ENCODE assay signal across 8 mouse cellular contexts in the genomic region with DNA sequence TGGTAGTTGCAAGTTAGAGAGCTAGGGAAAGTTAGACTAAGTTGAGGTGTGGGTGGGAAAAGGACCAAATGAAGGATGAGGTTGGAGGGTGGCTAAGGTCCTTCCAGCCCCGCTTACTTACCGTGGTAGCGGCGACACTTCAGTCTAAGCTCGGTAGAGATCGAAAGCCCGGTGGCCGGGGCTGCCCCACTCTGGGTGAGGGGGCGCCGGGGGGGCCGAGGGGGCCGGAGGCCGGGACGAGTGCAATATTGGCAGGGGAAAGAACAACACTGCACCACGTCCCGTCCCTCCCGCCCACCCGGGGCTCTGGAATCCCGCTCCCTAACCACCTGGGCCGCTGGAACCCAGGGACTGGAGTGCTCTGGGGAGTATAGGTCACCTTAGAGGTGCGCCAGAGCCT. TPM values are rescaled to one million over a fixed set of nuclear protein-coding genes. Genes with fewer than 3 reads are reported as not detected.
DNase-seq lines count a peak whose midpoint lies in the region; ATAC-seq and TF ChIP-seq lines count a peak whose summit lies in the region.

Gene Mtx1, minus strand, starts transcription at position 189 of the 400 bp plus-strand sequence.

- no peak for DNase-seq in frontal cortex, adult 2 months (ENCODE audit: extremely low spot score in 1 of 2, low spot score in 1 of 2)
- no peak for DNase-seq in ES-E14 (ENCODE audit: low read depth, low spot score)
- DNase-seq in forebrain, embryonic 14.5 days (ENCODE audit: low spot score) = no peak
- no peak for DNase-seq in liver, embryonic 13.5 days
- no peak for DNase-seq in right cerebral cortex, adult 18-20 months
- no peak for DNase-seq in spleen, postnatal 14 days (ENCODE audit: low spot score in 2 of 2)

- H3K4me2 ChIP-seq in forebrain, embryonic 14.5 days (ENCODE audit: low read length) = peak within 1 kb of the TSS; percentile 72
- H3K4me2 ChIP-seq in hindbrain, embryonic 12.5 days (replicated peaks) = peak within 1 kb of the TSS; percentile 70
- peak within 1 kb of the TSS; percentile 61 for H3K4me2 ChIP-seq in liver, embryonic 13.5 days

- in situ Hi-C loops in ES-E14 (cut with MboI; ENCODE audit: low sequenced_read_pairs in 2 of 2, unreplicated experiment in 2 of 2) = no loop called here

- no peaks in the 10 kb centered on the region for H3K9me3 ChIP-seq in ES-E14 (ENCODE audit: control insufficient read depth, insufficient read depth, low read depth, low read length)
- H3K9me3 ChIP-seq in forebrain, embryonic 14.5 days (replicated peaks; ENCODE audit: control insufficient read depth, low read length) = no peaks in the 10 kb centered on the region
- no peaks in the 10 kb centered on the region for H3K9me3 ChIP-seq in hindbrain, embryonic 12.5 days (replicated peaks)
- no peaks in the 10 kb centered on the region for H3K9me3 ChIP-seq in liver, embryonic 13.5 days (replicated peaks)

- WGBS in forebrain, embryonic 14.5 days = under 1% methylated on average over 21 of the region's 21 CpGs
- 2% methylated on average over 21 of the region's 21 CpGs for WGBS in hindbrain, embryonic 12.5 days
- 11% methylated on average over 21 of the region's 21 CpGs for WGBS in liver, embryonic 13.5 days (ENCODE audit: insufficient replicate concordance)

- peak within 1 kb of the TSS; percentile 58 to 77 for H3K4me3 ChIP-seq in ES-E14 (ENCODE audit: insufficient read depth in 1 of 2, low read depth in 1 of 2, low read length in 2 of 2, poor library complexity in 1 of 2, severe bottlenecking in 1 of 2)
- H3K4me3 ChIP-seq in forebrain, embryonic 14.5 days (ENCODE audit: low read depth, low read length) = peak within 1 kb of the TSS; percentile 62
- peak within 1 kb of the TSS; percentile 49 for H3K4me3 ChIP-seq in hindbrain, embryonic 12.5 days
- H3K4me3 ChIP-seq in liver, embryonic 13.5 days (replicated peaks) = peak within 1 kb of the TSS; percentile 51

- ATAC-seq in frontal cortex, adult (ENCODE audit: low TSS enrichment) = no peak
- no peak; the same call in 1 of the 2 replicates for ATAC-seq in forebrain, embryonic 14.5 days
- ATAC-seq in hindbrain, embryonic 12.5 days (ENCODE audit: low FRiP score) = peak; percentile 5
- ATAC-seq in liver, embryonic 13.5 days (ENCODE audit: low read depth) = no peak

- 0 out of 2 replicates have a peak, but pooled peaks cover 6% of the 10 kb centered on the region for H3K36me3 ChIP-seq in ES-E14 (ENCODE audit: control insufficient read depth, insufficient read depth, low read length, poor library complexity, severe bottlenecking)
- H3K36me3 ChIP-seq in forebrain, embryonic 14.5 days (ENCODE audit: control insufficient read depth, insufficient read depth, low read length) = peaks cover 27% of the 10 kb centered on the region
- peaks cover 20% of the 10 kb centered on the region; the same call in 1 of the 2 replicates for H3K36me3 ChIP-seq in hindbrain, embryonic 12.5 days
- no peaks in the 10 kb centered on the region for H3K36me3 ChIP-seq in liver, embryonic 13.5 days

- H3K27me3 ChIP-seq in forebrain, embryonic 14.5 days (replicated peaks; ENCODE audit: control insufficient read depth, insufficient read depth, low read length) = no peaks in the 10 kb centered on the region
- H3K27me3 ChIP-seq in hindbrain, embryonic 12.5 days = no peaks in the 10 kb centered on the region; the same call in 1 of the 2 replicates
- H3K27me3 ChIP-seq in liver, embryonic 13.5 days = peaks cover 89% of the 10 kb centered on the region

- H3K9ac ChIP-seq in ES-E14 (ENCODE audit: insufficient read depth, low read depth, low read length, poor library complexity, severe bottlenecking) = peak within 1 kb of the TSS; percentile 54
- H3K9ac ChIP-seq in forebrain, embryonic 14.5 days (ENCODE audit: low read length) = peak within 1 kb of the TSS; percentile 85
- peak within 1 kb of the TSS; percentile 76 for H3K9ac ChIP-seq in hindbrain, embryonic 12.5 days
- H3K9ac ChIP-seq in liver, embryonic 13.5 days = peak within 1 kb of the TSS; percentile 26; the same call in 1 of the 2 replicates

- peaks cover 13 to 37% of the 10 kb centered on the region in 2 experiments for H3K4me1 ChIP-seq in ES-E14 (ENCODE audit: control insufficient read depth in 2 of 2, insufficient read depth in 2 of 2, low read length in 2 of 2, poor library complexity in 1 of 2)
- peaks cover 45% of the 10 kb centered on the region for H3K4me1 ChIP-seq in forebrain, embryonic 14.5 days (ENCODE audit: control insufficient read depth, insufficient read depth, low read length)
- peaks cover 60% of the 10 kb centered on the region for H3K4me1 ChIP-seq in hindbrain, embryonic 12.5 days
- H3K4me1 ChIP-seq in liver, embryonic 13.5 days (replicated peaks) = peaks cover 27% of the 10 kb centered on the region

- peak within 1 kb of the TSS; percentile 69 for H3K27ac ChIP-seq in ES-E14 (ENCODE audit: insufficient read depth, low read depth, low read length, poor library complexity, severe bottlenecking)
- H3K27ac ChIP-seq in forebrain, embryonic 14.5 days (ENCODE audit: low read depth, low read length) = peak within 1 kb of the TSS; percentile 94
- H3K27ac ChIP-seq in hindbrain, embryonic 12.5 days = peak within 1 kb of the TSS; percentile 88
- no peak within 1 kb of the TSS for H3K27ac ChIP-seq in liver, embryonic 13.5 days

TF ChIP-seq in ES-E14, 5 proteins besides CTCF, POLR2A, EP300 and RAD21:
- TF ChIP-seq HCFC1 (IDR thresholded peaks at IDR 0.05; ENCODE audit: borderline replicate concordance, insufficient read depth, low read length) = no peak; the same call in 1 of the 2 replicates
- TF ChIP-seq ZNF384 (IDR thresholded peaks at IDR 0.05; ENCODE audit: low read depth, low read length) = no peak
- no peak for TF ChIP-seq MAFK (IDR thresholded peaks at IDR 0.05; ENCODE audit: insufficient read depth, low read depth, low read length)
- TF ChIP-seq ZC3H11A (IDR thresholded peaks at IDR 0.05; ENCODE audit: borderline replicate concordance, low read depth, low read length) = no peak
- no peak for TF ChIP-seq CHD2 (IDR thresholded peaks at IDR 0.05; ENCODE audit: low read depth, low read length)

RNA-seq across cellular contexts. Expression of gene Mtx1, which starts in this region (rescaled TPM):
- 136 and 142 TPM in 2 replicates for polyA plus RNA-seq in frontal cortex, adult 2 months (2012; rRNA removed)
- 234 and 251 TPM in 2 replicates for total RNA-seq in ES-E14 (2012; rRNA removed)
- polyA plus RNA-seq in forebrain, embryonic 14.5 days (2014; fragmentation: Nextera tagmentation; extraction: Ambion mirVana) = 156 and 182 TPM in 2 replicates
- 174 and 175 TPM in 2 replicates for polyA plus RNA-seq in hindbrain, embryonic 12.5 days (2016; fragmentation: Nextera tagmentation; extraction: Ambion mirVana)
- 152 and 155 TPM in 2 replicates for polyA plus RNA-seq in liver, embryonic 13.5 days (2015; fragmentation: Nextera tagmentation; extraction: Ambion mirVana)

Comparison
In these comparisons a context has a peak if more than half of its experiments do, and no peak if none do; other contexts are left out.
1. H3K9ac ChIP-seq: peak in every context shown above with its lines; median percentile 85 in forebrain, embryonic 14.5 days; 76 in hindbrain, embryonic 12.5 days; 54 in ES-E14; 26 in liver, embryonic 13.5 days.